Mouse (Mus musculus): ENCODE data around the gene Gcnt2.

- no peak for TF ChIP-seq CTCF (IDR thresholded peaks at IDR 0.05; ENCODE audit: low read depth)
- TF ChIP-seq EP300 (IDR thresholded peaks at IDR 0.05; ENCODE audit: low read depth), result no peak
Observed at GRCm38 (mm10) chr13:40971831-40972230, 112.3 kb downstream of the Gcnt2 start.
